Mouse (Mus musculus) erythroid progenitor cell, adult 5-6 weeks (primary cell): ENCODE results near the gene Actr1a. TPM values are rescaled to one million over a fixed set of nuclear protein-coding genes. Genes with fewer than 3 reads are reported as not detected.

Source experiments
- ATAC-seq: replicated peaks from 2 replicates; pipeline ENCODE4 v1.8.0; 2016; ENCODE audit warnings: moderate number of reproducible peaks, mild to moderate bottlenecking, moderate TSS enrichment, inconsistent platforms; ENCODE audit not compliant: poor library complexity, low FRiP score, severe bottlenecking
- total RNA-seq, 2 experiments: library from RNA; stranded (forward) in 1 of 2; stranded (reverse) in 1 of 2; fragments of 150-400 nt in 1 of 2; fragments of 186-747, 209-891 nt in 1 of 2; gene quantifications; 2 replicates each; pipeline versions ENCODE4 v1.2.3 to v1.2.4; 2015 to 2017; ENCODE audit warnings: low replicate concordance in 2 of 2

Actr1a gene
- total RNA-seq (2015; ENCODE audit: low replicate concordance) (66.7 and 75.0 TPM in 2 replicates), total RNA-seq (2017; ENCODE audit: low replicate concordance) (82.9 and 94.7 TPM in 2 replicates)

DNA sequence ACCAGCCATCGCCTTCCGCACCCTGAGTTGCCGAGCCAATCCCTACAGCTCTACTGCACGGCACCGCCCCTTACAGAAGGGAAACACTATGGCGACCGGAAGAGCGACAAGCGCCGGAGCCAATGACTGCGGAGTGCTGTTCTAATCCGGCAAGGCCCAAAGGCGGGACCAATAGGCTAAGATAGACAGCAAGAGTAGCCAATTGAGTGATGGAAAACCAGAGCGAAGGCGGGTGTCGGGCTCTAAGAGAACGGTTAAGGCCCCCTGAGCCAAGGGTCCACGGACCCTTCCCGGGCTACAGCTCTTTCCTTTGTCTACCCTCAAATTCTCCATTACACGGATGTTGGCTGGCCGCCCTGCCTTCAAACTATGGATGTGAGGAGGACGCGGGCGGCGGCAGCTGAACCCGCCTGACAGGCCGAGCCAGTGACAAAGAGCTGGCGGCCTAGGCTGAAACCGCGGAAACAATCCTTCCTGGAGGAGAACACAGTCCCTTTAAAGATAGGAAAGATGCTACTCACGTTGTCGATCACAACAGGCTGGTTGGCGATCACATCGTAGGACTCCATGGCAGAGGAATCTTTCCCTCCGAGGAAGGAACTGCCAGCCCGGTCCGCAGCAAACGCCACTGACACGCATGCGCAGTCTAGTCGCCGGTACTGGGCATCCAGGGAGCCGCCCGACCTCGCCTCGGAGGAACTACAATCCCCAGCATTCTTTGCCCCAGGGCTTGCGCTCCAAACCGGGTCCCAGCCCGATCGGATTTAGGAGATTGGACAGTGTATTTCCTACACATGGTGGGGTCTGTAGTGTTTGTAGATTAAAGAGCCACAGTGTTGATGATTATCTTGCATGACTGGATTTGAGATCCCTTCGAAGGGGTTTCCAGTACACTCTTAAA, at the start of gene Actr1a:
Gene Actr1a (minus strand): TSS at position 640 of the 901 bp plus-strand sequence.
- ATAC-seq, result peak; percentile 80

GRCm38 (mm10) chr19:46444209-46444608, 48.7 kb upstream of the Actr1a start:
- peak; percentile 80 for ATAC-seq

DNA sequence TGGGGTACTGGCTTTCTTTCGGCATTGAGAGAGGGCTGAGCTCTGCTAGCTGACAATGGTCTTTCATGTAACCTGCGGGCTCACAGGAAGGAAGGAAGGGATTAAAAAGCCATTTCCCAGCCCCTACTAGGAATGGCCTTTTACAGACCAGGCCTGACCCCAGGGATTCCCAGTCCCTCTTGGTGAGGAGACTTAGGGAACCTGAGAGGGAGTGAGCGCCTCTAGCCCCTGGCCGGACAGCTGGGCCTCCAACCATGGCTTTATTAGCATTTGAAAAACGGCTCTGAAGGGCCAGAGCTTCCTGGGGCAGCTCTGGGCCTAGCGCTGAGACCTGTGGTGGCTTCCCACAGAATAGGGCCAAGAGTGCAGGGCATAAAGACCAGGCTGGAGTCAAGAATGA, 48.0 kb upstream of the Actr1a start:
- ATAC-seq, result no peak

GRCm38 (mm10) chr19:46435492-46435891, 39.9 kb upstream of the Actr1a start:
- no peak for ATAC-seq

DNA sequence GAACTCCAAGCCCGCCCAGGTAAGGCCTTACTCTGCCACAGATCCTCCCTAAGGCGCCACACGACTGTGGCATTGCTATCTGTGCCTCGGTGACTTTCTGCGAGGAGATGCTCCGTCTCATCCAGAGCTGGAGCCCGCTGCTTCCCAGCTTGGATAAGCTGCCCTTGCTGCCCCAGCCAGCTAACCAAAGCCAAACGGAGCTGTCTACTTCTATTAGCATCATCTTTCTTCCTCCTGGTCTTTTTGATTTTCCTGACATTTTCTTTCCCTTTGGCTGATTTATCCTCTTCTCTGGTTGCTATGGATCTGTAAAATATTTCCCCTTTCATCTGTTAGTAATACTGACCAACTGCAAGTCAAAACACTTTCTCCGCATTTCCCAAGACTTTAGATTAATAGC, 39.0 kb upstream of the Actr1a start:
- ATAC-seq, result no peak

DNA sequence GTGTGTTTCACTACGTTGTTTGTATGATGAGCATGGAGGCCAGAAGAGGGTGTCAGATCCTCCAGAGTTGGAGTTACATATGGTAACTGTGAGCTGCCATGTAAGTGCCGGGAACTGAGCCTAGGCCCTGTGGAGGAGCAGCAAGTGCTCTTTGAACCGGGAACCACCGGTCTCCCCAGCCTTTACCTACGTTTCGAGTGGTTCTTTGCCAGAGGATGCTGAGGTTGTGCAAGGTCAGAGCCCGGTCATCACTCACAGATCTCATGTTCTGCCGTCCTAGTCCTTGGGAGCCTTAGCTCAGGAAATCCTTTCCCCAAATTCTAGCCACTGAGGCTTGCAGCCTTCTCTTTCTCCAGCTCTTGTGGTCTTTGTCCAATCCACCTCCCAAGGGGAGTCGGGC, 38.6 kb upstream of the Actr1a start:
- ATAC-seq, result no peak

DNA sequence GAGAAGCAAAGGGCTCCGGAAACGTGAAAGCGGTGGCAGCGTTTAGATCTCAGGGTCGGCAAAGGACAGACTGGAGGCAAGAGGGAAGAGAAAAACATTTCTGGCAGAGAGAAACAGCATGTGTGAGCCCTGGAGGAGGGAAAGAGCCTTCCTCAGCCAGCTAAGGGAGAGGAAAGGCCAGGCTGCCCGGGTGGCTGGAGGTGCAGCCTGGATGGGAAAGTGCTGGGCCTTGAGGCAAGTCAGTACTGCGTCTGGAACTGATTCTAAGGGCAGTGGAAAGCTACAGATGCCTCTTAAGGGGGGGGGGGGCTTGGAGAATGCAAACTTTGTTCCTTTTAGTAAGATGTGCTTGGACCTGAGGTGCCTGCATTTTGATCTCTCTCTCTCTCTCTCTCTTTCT, 38.2 kb upstream of the Actr1a start:
- ATAC-seq, result no peak

GRCm38 (mm10) chr19:46429250-46429649, 33.7 kb upstream of the Actr1a start:
- no peak for ATAC-seq

- ATAC-seq, result no peak
These were observed 30.9 kb upstream of the Actr1a start for GRCm38 (mm10) chr19:46426488-46426887.

DNA sequence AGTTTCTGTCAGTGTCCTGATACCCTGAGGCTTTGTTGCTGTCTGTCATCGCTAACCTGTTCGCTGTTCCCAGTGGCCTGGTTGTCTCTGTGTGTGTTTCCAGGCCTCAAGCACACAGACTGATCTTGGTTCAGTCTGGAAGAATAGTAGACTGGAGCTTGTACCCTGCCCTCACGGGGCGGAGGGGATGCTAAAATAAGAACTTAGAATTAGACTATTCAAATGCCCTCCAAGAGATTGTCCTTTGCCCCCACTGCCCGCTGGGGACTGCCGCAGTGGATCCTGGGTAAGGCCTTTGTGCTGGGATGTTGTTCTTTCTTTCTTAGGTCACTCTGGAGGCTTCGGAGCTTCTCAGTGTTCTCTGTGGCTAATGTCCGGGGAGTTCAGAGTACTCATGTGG, 29.7 kb upstream of the Actr1a start:
- ATAC-seq, result no peak

DNA sequence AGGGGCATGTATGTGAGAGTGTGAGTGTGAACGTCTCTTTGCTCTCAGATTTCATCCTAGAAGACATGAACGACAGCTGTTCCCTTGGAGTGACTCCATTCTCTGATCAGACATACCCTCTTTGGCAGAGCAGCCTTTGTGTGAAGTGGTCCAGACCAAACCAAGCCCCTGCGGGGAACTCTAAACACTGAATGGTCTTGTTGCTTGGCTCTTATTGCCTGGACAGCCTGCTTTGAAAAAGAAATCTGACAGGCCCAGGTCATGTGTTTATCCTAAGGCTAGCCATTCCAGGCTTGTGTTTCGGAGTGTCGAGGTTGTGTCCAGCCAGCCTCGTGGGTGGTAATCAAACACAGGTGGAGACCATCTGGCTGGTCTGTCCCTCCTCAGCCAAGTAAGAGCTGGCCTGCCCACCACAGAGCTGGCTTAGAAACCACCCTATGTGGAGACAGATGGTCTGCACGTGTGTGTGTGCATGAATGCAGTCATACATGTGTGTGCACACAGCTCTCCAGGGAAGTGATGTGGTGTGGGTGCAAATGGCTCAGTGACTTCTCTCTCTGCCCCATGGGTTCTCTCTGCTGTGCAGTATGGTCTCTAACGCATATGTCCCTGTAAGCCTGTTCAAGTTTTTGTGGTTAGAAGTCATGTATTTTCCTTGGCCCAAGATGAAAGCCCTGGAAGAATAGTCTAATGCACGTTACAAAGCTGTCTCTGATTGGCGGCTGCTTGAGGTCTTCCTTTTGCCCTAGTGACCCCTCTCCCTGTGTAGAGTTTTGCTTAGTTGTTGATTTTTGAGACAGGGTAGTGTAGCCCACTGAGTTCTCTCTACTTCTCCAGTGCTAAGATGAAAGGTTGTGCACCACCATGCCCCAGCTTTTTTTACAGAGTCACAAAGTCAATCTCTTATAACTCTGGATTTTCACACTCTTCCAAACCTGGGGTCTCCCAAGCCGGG, 27.1 kb upstream of the Actr1a start:
- ATAC-seq, result no peak

- no peak for ATAC-seq
These were observed 24.9 kb upstream of the Actr1a start for GRCm38 (mm10) chr19:46420410-46420809.

- ATAC-seq, result no peak
These were observed 22.5 kb upstream of the Actr1a start for GRCm38 (mm10) chr19:46418051-46418450.

DNA sequence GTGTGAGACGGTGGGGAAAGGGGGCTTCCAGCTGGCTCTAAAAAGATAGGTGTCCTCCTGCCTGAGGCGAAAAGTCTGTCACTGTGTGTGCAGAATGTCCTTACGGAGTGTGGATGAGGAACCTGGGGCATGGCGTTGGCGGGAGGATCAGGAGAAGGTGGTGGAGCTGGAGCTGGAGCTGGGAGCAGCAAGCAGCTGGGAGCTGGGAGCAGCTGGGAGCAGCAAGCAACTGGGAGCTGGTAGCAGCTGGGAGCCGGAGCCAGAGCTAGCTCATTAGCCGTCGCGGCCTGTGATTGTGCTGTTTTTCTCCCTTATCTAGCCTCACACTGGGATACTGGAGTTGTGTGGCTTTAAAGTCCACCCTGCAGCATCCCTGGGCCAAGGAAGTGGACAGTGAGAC, 20.7 kb upstream of the Actr1a start:
- no peak for ATAC-seq

GRCm38 (mm10) chr19:46414486-46414885, 18.9 kb upstream of the Actr1a start:
- ATAC-seq, result no peak

DNA sequence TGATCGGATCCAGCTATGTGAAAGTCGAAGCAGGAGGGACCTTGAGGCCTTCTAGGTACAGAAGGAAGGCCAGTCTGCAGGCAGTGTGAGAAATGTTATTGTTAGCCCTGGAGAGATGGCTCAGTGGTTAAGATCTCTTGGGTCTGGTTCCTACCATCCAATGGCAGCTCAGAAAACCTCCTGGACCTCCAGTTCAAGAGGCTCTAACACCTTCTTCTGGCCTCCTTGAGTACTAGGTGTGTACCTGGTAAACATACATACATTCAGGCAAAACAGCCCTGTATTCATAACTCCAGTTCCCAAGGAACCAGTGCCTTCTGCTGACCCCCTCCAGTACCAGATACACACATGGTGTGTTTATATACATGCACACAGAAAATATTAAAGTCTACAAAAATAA, 18.4 kb upstream of the Actr1a start:
- ATAC-seq, result no peak

DNA sequence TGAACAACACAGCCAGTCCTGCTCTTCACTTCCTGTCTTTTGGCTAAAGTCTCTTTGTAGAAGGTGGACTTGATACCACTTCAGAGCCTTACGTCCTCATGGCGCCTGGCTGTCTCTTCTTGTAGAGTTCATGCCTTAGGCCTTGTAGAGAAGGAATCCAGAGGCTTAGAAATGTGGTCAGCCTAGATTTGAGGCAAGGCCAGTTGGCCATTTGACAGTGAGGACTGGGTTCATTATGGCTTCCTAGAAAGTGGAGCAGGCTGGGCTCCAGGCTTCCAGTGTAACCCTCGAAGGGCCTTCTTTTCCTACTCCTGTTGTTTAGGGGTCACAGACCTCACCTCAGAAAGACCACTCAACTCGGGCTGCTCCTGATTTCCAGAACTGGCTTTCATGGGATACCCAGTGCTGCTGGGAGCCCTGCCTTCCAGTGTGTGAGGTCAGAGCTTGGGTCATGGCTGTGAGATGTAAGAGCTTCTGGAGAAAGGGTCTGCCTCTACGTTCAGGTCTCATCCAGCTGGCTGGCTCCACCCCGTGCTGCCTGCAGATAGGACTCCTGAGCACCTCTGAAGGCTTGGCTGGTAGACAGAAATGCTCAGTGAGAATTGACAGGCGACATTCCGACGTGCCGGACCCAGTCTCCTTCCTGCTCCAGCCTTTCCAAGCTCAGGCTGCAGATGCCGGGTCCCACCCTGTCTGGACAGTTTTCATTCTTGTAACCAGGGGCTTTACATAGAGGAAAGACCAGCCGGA, 16.7 kb upstream of the Actr1a start:
- ATAC-seq, result no peak

- no peak for ATAC-seq
These were observed 14.0 kb upstream of the Actr1a start for GRCm38 (mm10) chr19:46409506-46409905.

DNA sequence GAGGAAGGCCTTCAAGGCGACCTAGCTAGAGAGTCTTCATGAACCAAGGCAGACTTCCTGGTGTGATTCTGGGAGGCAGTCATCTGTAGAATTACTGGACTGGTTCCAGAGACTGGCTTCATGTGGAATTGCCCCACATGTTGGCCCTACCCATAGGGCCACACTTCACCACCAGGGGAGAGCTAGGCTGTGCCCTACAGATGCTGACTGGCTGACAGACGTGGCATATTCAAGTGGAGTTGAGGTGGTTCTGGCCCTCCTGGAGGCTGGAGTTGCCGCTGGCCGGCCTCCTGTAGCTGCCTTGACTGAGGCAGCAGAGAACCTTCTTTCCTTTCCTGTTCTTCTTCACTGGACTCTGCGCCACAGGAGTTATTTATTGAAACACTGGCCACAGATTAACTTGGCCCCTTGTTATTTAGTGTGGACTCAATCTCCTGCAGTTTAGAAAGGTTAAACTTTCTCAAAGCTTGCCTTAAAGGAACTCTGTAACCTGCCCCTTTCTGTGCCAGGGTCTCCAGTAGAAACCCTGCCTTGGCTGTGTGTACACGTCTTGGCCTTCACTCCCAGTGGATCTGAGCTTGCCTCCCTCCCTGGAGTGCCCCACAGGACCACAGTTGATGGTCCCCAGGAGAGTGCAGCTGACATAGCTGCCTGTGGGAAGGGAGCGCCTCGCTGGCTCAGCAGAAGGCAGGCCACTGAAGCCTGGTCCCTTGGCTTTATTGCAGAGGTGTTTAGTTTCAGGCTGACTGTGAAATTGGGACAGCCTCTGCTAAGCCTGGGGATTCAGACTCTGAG, 11.2 kb upstream of the Actr1a start:
- ATAC-seq, result no peak
